Mouse (Mus musculus): ENCODE data around the gene Tpo.

Tpo gene

GRCm38 (mm10) chr12:30015501-30015900, 116.9 kb downstream of the Tpo start:
- no peak for DNase-seq (ENCODE audit: low spot score)

GRCm38 (mm10) chr12:30008741-30009140, 123.7 kb downstream of the Tpo start:
- DNase-seq (ENCODE audit: low spot score), result no peak

GRCm38 (mm10) chr12:30006586-30006985, 125.8 kb downstream of the Tpo start:
- DNase-seq (ENCODE audit: low spot score), result no peak

All from urinary bladder, postnatal 14 days (tissue).